Mouse (Mus musculus) bone marrow macrophage, adult 2 months (primary cell): ENCODE data around the gene Smim6. TPM values are rescaled to one million over a fixed set of nuclear protein-coding genes. Genes with fewer than 3 reads are reported as not detected.

Source experiments
- H3K27ac ChIP-seq: 2 replicates; pipeline ENCODE4 v1.5.1; 2012; ENCODE audit warnings: low read depth, low read length; ENCODE audit not compliant: insufficient read depth
- H3K4me1 ChIP-seq: 2 replicates; pipeline ENCODE4 v1.6.1; 2012; ENCODE audit warnings: low read length; ENCODE audit not compliant: control insufficient read depth, insufficient read depth
- H3K4me3 ChIP-seq: 2 replicates; pipeline ENCODE4 v1.5.1; 2012; ENCODE audit warnings: mild to moderate bottlenecking, low read length, moderate library complexity; ENCODE audit not compliant: insufficient read depth
- CTCF ChIP-seq: IDR thresholded peaks from 2 replicates; pipeline ENCODE4 v1.5.1; 2012; ENCODE audit warnings: low read depth, mild to moderate bottlenecking, low read length, moderate library complexity
- POLR2A ChIP-seq: IDR thresholded peaks from 2 replicates; pipeline ENCODE4 v1.6.1; 2012; ENCODE audit warnings: mild to moderate bottlenecking, low read depth, low read length, borderline replicate concordance
- polyA plus RNA-seq: library from polyadenylated mRNA; stranded (reverse); fragments of >200 nt; gene quantifications from 2 replicates; pipeline ENCODE4 v1.2.4, GENCODE M21; 2012; ENCODE audit not compliant: missing spikeins, insufficient read depth, insufficient read length

Smim6 gene
- polyA plus RNA-seq, 1 experiment: not detected

DNA sequence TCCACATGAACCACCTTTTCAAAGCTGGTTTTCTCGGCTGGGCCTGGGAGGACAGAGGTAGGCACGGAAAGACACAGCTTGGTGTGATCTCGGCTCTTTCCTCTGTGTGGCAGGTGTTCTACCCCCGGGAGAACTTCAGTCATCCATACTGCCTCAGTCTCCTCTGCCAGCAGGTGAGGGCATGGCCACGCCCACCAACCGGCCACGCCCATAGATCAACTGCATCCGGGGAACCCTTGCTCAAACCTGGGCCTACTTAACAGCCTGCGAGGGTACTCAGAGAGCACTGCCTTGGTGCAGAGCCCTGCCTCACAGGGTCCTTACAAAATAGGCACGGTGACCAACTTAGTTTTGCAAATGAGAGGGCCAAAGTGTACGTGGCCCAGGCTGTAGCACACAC lies 26.5 kb upstream of the Smim6 start:
- Histone ChIP-seq H3K4me1 (no peaks in the 10 kb centered on the region), H3K4me3 (no peak overlapping the region), H3K27ac (no peak overlapping the region)
- TF ChIP-seq CTCF: no peak
- no peak for TF ChIP-seq POLR2A

DNA sequence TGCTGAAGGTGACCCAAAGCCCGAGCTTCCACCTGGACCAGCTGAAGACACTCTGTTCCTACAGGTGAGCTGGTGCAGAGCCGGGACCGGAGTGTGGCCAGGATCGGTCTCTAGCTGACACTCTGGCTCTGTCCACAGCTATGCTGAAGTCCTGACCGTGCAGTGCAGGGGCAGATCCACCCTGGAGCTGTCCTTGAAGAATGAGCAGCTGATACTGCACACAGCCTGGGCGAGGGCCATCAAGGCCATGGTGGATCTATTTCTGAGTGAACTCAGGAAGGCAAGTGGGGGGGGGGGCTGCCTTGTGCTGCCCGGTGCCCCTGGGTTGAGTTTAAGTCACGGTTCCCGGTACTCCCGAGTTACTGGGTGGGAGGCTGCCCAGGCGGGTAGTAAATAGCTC lies 25.4 kb upstream of the Smim6 start:
- no peak overlapping the region for H3K27ac ChIP-seq
- H3K4me3 ChIP-seq: no peak overlapping the region
- no peaks in the 10 kb centered on the region for H3K4me1 ChIP-seq
- no peak for TF ChIP-seq CTCF
- no peak for TF ChIP-seq POLR2A

DNA sequence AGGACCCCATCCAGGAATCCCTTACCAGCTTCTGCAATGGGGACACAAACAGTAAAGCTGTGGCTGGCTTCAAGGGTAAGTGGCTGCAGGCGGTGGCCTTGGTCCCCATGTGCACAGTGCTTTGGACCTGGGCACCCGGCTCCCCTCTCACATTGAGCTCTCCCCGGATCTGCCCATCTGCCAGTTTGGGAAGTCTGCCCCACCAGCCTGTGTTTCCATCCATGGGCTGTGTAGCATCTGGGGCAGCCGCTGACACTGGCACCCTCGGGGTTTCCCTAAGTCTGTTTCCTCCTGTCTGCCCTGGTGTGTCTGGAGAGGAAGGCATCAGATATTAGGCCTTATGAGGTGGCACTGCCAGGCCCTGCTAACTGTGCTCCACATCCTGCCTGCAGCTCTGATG lies 23.8 kb upstream of the Smim6 start:
- no peak overlapping the region for H3K4me3 ChIP-seq
- H3K27ac ChIP-seq: no peak overlapping the region
- TF ChIP-seq CTCF: no peak
- no peak for TF ChIP-seq POLR2A
- H3K4me1 ChIP-seq: no peaks in the 10 kb centered on the region

DNA sequence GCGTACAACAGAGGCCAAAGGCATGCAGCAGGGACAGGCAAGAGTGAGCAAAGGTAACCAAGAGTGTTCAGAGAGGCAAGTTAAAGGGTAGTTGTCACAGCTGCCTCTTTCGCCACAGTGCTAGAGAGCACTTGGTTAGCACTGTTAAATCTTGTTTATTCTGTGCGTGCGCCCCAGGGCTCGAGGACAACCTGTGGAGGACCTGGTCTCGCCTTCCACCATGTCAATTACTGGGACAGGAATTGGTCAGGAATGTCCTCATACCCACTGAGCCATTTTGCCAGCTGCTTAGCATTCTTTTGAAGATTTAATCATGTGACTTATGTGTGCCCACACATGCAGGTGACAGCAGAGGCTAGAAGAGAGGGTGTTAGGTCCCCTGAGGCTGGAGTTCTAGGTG lies 22.7 kb upstream of the Smim6 start:
- no peak overlapping the region for H3K27ac ChIP-seq
- TF ChIP-seq CTCF: no peak
- TF ChIP-seq POLR2A: no peak
- no peaks in the 10 kb centered on the region for H3K4me1 ChIP-seq
- no peak overlapping the region for H3K4me3 ChIP-seq

DNA sequence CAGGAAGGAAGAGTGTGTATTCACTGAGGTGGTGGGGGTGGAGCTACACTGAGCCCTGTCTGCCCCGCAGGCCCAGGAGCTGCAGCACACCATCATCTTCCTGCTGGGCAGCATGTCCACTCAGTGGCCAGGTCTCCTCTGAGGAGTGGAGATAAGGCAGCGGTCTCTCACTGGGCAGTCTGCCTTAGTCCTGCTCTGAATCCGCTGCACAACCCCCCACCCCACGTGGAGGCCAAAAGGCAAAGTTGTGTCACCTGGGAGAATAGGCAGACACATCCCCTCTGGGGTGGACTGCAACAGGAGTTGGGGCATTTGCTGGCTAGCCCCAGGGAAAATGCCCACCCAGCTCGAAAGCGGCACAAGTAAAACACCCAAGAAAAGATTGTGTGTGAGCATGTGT lies 19.6 kb upstream of the Smim6 start:
- Histone ChIP-seq H3K4me1 (no peaks in the 10 kb centered on the region), H3K4me3 (no peak overlapping the region), H3K27ac (no peak overlapping the region)
- no peak for TF ChIP-seq CTCF

DNA sequence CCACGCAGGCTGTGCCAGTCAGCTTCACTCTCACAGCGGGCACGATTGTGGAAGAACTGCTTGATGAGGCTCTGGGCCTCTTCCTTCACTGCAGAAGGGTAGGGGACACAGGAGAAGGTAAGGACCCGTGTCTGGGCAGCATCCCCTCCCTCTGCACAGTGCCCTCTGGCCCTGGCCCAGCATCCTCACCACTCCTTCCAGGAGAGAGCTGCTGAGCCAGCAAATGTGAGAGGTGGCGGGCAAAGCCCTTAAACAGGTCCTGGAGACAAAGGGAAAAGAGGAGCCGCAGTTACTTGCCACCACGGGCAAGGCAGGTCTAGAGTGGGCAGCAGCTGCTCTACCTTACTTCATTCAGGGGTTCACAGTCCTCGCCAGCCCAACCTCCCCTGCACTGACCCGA lies 18.7 kb upstream of the Smim6 start:
- H3K4me1 ChIP-seq: no peaks in the 10 kb centered on the region
- no peak overlapping the region for H3K27ac ChIP-seq
- no peak for TF ChIP-seq POLR2A
- no peak for TF ChIP-seq CTCF
- no peak overlapping the region for H3K4me3 ChIP-seq

DNA sequence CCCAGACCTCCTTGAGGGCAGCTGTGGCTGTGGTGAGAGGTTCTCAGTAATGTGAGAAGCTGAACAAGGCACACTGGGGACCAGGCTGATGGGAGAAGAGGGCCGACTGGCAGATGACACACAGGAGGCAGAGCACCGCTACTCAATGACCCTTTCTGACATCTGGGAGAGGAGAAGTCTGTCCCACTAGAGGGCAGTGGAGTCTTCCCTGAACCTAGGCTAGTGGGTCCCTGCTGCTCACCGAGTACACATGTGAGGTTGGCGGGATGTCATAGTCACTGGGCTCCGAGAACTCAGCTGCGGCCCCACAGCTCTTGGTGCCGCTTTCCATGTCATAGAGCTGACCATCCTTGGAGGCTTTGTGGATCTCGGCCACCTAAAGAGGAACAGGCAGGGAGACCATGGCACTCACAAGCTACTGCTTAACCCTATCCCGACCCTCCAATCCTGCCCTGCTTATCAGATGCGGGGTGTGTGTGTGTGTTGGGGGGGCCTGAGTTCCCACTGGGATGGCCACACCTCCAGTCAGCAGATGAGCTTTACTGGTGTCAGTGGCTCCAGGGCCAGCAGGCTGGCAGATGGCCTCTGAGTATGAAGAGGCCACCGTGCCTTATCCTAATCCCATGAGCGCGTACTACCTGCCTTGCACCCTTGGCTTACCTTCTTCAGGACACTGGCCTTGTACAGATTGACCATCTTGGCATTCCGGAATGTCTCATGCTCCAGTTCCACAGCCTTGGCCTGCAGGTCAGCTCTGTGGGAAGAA lies 16.9 kb upstream of the Smim6 start:
- Histone ChIP-seq H3K4me1 (no peaks in the 10 kb centered on the region), H3K4me3 (no peak overlapping the region), H3K27ac (no peak overlapping the region)
- no peak for TF ChIP-seq CTCF
- TF ChIP-seq POLR2A: no peak

DNA sequence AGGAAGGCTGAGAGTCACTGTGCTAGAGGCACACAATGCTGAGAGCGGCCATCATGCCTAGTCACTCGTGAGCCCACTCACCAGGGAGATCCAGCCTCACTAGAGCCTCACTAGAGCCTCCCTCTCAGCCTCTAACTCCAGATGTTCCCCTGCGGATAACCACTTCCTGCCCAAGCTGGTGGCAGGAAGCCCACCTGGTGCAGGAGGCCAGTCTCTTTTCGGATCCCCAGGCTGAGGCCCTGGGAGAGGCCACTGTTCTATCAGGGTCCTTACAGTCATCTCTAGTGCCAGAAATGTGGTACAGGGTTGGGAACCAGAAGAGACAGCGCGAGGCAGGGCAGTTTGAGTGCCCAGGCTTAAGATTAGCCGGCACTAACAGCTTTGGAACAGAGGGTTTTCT lies 13.4 kb upstream of the Smim6 start:
- no peak overlapping the region for H3K27ac ChIP-seq
- TF ChIP-seq POLR2A (no peak), CTCF (no peak)
- no peak overlapping the region for H3K4me3 ChIP-seq
- H3K4me1 ChIP-seq: peaks cover 19% of the 10 kb centered on the region

DNA sequence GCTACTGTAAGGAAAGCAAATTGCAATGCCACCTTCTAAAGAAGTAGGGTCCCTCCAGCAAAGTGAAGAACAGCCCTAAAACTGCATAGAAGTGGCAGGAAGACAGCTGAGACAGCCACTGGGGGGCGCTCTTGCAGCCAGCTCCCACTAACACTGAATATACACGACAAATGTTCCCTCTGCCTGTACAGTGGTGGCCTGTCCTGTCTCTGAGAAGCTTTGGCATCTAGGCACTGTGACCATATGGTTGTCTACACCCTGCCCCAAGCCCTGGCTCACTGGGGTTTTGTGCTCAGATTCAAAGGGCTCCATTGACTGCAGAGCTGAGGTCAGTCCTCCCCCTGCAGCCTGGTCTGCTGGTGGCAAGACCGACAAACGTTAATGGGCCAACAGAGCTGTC lies 12.9 kb upstream of the Smim6 start:
- Histone ChIP-seq H3K27ac (no peak overlapping the region), H3K4me1 (peaks cover 24% of the 10 kb centered on the region)
- TF ChIP-seq POLR2A (no peak), CTCF (peak; percentile 96)

DNA sequence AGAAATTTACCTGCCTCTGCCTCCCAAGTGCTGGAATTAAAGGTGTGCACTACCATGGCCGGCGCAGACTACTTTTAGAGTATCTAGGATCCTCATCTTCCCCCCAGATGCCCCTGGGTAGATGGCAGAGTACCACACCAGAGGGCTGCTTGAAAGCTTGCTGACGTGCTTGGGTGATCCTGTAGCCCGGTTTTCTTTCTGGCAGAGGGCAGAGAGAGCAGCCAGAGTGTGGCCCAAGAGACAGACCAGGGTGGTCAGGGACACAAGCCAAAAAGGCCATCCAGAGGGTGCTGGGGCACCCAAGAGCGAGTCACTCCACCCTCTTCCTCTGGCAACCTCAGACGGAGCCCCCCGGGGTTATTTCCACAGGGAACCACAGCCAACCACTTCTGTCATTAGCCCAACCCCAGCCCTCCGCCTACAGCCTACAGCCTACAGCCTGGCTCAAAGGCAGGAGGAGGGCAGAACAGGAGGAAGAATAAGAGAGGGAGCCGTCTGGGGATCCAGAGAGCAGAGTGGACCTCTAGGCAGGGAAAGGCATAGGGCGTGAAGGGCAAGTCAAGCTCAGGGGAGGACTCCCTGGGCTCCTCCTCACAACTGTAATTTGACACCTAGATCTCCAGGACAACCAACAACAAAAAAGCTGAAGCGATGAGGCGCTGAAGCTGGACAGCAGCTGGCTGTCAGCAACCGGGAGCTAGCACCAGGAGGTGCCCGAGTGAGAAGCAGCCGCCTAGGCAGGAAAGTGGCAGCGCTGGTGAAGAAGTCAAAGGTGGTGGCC lies 12.1 kb upstream of the Smim6 start, which contains the start of gene Smim5:
Gene Smim5, plus strand, starts transcription at position 481 of the 781 bp plus-strand sequence.
- TF ChIP-seq CTCF (no peak), POLR2A (no peak)
- H3K4me3 ChIP-seq: no peak within 1 kb of the TSS
- H3K4me1 ChIP-seq: peaks cover 32% of the 10 kb centered on the region
- H3K27ac ChIP-seq: no peak within 1 kb of the TSS

More for the DNA sequence above, 12.9 kb upstream of the Smim6 start:
- H3K4me3 ChIP-seq: no peak overlapping the region
